6 mouse cellular contexts compared by ENCODE assay signal in the genomic region with DNA sequence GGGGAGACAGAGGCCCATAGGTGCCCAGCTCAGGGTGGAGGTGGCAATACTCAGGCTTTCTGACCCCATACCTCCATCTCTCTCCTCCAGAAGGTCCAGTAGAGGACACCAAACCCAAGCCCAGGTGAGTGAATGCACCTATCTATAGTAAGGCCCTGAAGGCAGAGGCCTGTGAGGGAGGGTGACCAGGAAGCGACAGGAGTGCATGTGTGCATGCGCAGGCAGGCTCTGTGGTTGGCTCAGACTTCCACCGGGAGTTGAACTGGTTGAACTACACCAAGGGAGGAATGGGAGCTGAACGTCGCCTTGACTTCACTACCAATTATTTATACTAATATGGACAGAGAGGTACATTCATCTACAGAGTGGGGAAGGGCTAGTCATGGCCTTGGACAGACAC. TPM values are rescaled to one million over a fixed set of nuclear protein-coding genes. Genes with fewer than 3 reads are reported as not detected.
"Had no signal": no experiment of that assay in that cellular context is flagged by ENCODE, and none has a peak within 500 bp of the region (broad histone marks: within the 10 kb centered on the region; RNA-seq: fewer than 3 reads in every experiment).

No protein-coding gene starts in this region.

- H3K27ac ChIP-seq: limb, embryonic 13.5 days; liver, embryonic 14.5 days; midbrain, embryonic 12.5 days; neural tube, embryonic 15.5 days had no signal

- H3K4me3 ChIP-seq: limb, embryonic 13.5 days; midbrain, embryonic 12.5 days; neural tube, embryonic 15.5 days had no signal

- H3K36me3 ChIP-seq: limb, embryonic 13.5 days; midbrain, embryonic 12.5 days; neural tube, embryonic 15.5 days had no signal

- ATAC-seq: midbrain, embryonic 16.5 days had no signal

- H3K9ac ChIP-seq: limb, embryonic 13.5 days; liver, embryonic 14.5 days; midbrain, embryonic 12.5 days; neural tube, embryonic 15.5 days had no signal

- H3K9me3 ChIP-seq: limb, embryonic 13.5 days; midbrain, embryonic 12.5 days; neural tube, embryonic 15.5 days had no signal

- H3K27me3 ChIP-seq: limb, embryonic 13.5 days; neural tube, embryonic 15.5 days had no signal

- H3K4me1 ChIP-seq: limb, embryonic 13.5 days had no signal

- H3K4me2 ChIP-seq: limb, embryonic 13.5 days; midbrain, embryonic 12.5 days; neural tube, embryonic 15.5 days had no signal

RNA-seq across cellular contexts. Expression of a gene that starts 10.5 kb away (rescaled TPM):
- total RNA-seq: megakaryocyte progenitor cell, adult 5-6 weeks had no signal

RNA-seq across cellular contexts. Expression of a gene that starts 28.2 kb away (rescaled TPM):
- total RNA-seq: megakaryocyte progenitor cell, adult 5-6 weeks had no signal
